Mouse (Mus musculus): ENCODE data around the gene Neurl2.

The Neurl2 gene

GRCm38 (mm10) chr2:164785481-164786387 lies 47.5 kb downstream of the Neurl2 start, which contains the start of gene Snx21:
TSS of gene Snx21 (plus strand) at chr2:164785823.
- peak; percentile 93 for DNase-seq

DNA sequence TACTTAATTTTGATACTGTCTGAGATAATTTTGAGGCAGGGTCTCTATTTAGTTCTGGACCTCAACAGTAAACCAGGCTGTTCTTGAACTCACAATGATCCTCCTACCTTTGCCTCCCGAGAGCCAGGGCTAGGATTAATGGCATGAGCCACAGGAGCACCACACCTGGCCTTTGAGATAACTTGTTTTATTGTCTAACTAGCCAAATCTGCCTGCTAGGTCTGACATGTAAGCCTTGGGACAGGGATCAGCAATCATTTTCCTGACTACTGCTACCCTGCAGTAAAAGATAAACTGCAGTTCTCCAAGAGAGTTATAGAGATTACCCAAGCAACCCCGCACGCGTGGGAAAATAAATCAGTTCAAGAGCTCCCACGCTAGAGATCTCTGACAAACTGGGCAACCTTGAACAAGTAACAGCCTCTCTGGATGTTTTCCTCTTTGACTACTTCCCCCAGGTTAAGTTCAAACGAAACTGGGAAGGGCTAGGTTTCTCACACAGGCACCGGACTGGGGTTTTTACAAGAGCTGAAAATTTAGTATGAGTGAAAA lies 48.3 kb downstream of the Neurl2 start:
- DNase-seq = no peak

DNA sequence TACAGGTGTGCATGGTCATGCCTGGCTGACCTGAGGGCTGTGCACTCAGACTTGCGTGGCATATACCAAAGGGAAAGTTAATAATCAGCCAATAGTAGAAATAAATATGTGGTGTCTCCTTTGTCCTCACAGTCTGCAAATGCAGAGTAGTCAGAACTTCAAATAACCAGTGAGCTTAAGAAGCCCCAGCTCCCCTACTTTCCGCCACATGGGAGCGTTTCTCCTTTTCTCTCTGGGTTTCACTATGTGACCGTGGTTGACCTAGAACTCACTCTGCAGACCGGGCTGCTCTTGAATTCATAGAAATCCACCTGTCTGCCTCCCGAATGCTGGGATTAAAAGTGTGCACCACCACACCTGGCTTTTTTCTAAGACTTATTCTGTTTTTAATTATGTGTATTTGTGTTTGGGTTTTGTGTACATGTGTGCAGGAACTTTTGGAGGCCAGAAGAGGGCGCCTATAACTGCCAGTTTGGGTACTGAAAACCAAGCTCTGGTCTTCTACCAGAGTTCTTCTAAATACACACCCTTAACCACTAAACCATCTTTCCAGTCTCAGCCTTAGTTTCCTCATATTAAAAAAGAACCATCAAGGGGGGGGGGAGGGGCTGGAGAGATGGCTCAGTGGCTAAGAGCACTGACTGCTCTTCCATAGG lies 49.2 kb downstream of the Neurl2 start:
- DNase-seq = no peak

DNA sequence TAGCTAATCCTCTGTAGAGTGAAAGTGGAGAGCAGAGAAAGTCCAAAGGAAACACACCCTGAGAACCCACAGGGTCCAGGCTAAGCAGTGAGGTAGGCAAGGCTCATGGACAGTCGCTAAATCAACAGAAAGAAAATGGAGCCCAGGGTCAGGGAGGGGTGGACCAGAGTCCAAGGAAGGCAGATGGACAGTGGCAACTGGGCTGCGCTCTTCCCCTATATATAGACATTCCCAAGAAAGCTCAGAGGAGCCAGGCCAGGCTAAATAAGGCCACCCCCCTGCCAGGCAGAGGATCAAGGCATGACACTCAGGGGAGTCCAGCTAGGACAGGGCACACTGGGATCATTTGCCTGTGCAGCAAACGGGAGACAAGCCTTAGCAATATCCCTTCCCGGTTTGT lies 51.4 kb downstream of the Neurl2 start:
- DNase-seq = no peak

Measured in kidney, adult 18-20 months (tissue).